Comparison of ENCODE assay signal across 8 mouse cellular contexts in genomic region chr2:102745259-102745906, GRCm38 (mm10).
DNase-seq lines count a peak whose midpoint lies in the region; ATAC-seq lines count a peak whose summit lies in the region.

No protein-coding gene starts in this region.

- no peak overlapping the region for H3K9ac ChIP-seq in heart, embryonic 14.5 days (ENCODE audit: low read length)
- H3K9ac ChIP-seq in kidney, embryonic 16.5 days (replicated peaks; ENCODE audit: low read length): no peak overlapping the region

- peak overlapping the region; percentile 48 for H3K4me2 ChIP-seq in heart, embryonic 14.5 days (ENCODE audit: low read length)
- peak overlapping the region; percentile 39 for H3K4me2 ChIP-seq in kidney, embryonic 16.5 days (replicated peaks; ENCODE audit: low read depth, low read length)

- ATAC-seq in heart, embryonic 14.5 days (ENCODE audit: insufficient number of reproducible peaks, insufficient read depth, low FRiP score, low read depth): peak; percentile 92
- ATAC-seq in kidney, embryonic 16.5 days (ENCODE audit: low FRiP score, low TSS enrichment): peak; percentile 96

- H3K4me1 ChIP-seq in heart, embryonic 14.5 days (ENCODE audit: control insufficient read depth in 2 of 2, insufficient read depth in 2 of 2, low read length in 2 of 2): peaks cover 14 to 18% of the 10 kb centered on the region in 2 experiments
- H3K4me1 ChIP-seq in kidney, embryonic 16.5 days (ENCODE audit: insufficient read depth, low read length): no peaks in the 10 kb centered on the region
- peaks cover 21% of the 10 kb centered on the region for H3K4me1 ChIP-seq in megakaryocyte, embryonic 14.5 days

- H3K27me3 ChIP-seq in heart, embryonic 14.5 days (ENCODE audit: control insufficient read depth, insufficient read depth, low read length): no peaks in the 10 kb centered on the region
- no peaks in the 10 kb centered on the region for H3K27me3 ChIP-seq in kidney, embryonic 16.5 days (ENCODE audit: insufficient read depth, low read length)
- peaks cover 13% of the 10 kb centered on the region for H3K27me3 ChIP-seq in megakaryocyte, embryonic 14.5 days (replicated peaks)

- H3K4me3 ChIP-seq in heart, embryonic 14.5 days (ENCODE audit: control insufficient read depth in 1 of 2, insufficient read depth in 1 of 2, low read depth in 1 of 2, low read length in 2 of 2): no peak overlapping the region
- 0 out of 2 replicates have a peak overlapping the region, but pooled peaks have one; percentile 7 for H3K4me3 ChIP-seq in kidney, embryonic 16.5 days (ENCODE audit: low read length)
- H3K4me3 ChIP-seq in megakaryocyte, embryonic 14.5 days (replicated peaks): peak overlapping the region; percentile 28

- DNase-seq in urinary bladder, postnatal 14 days (ENCODE audit: low spot score): peak; percentile 74
- DNase-seq in urinary bladder, postnatal 10 days (ENCODE audit: low spot score): no peak
- peak; percentile 34 for DNase-seq in embryo, embryonic 11.5 days (ENCODE audit: low read depth, low spot score)
- peak; percentile 41 for DNase-seq in spleen, adult 12 weeks (ENCODE audit: low spot score)
- no peak for DNase-seq in thymus, postnatal 14 days

- 10% methylated on average over 7 of the region's 7 CpGs for WGBS in heart, embryonic 14.5 days
- 24% methylated on average over 7 of the region's 7 CpGs for WGBS in kidney, embryonic 16.5 days

- no peaks in the 10 kb centered on the region for H3K36me3 ChIP-seq in heart, embryonic 14.5 days (ENCODE audit: control insufficient read depth, insufficient read depth, low read length)
- no peaks in the 10 kb centered on the region for H3K36me3 ChIP-seq in kidney, embryonic 16.5 days (ENCODE audit: insufficient read depth, low read length)
- H3K36me3 ChIP-seq in megakaryocyte, embryonic 14.5 days (replicated peaks; ENCODE audit: low read length): no peaks in the 10 kb centered on the region

- H3K9me3 ChIP-seq in heart, embryonic 14.5 days (ENCODE audit: control insufficient read depth, low read length): no peaks in the 10 kb centered on the region
- H3K9me3 ChIP-seq in kidney, embryonic 16.5 days (ENCODE audit: low read length): no peaks in the 10 kb centered on the region
- no peaks in the 10 kb centered on the region for H3K9me3 ChIP-seq in megakaryocyte, embryonic 14.5 days

- peak overlapping the region; percentile 6 to 76 for H3K27ac ChIP-seq in heart, embryonic 14.5 days (replicated peaks in 1 of 2; ENCODE audit: control insufficient read depth in 1 of 2, insufficient read depth in 1 of 2, low read depth in 2 of 2, low read length in 2 of 2)
- peak overlapping the region; percentile 86 for H3K27ac ChIP-seq in kidney, embryonic 16.5 days (ENCODE audit: low read length)

Comparison
In these comparisons a context has a peak if more than half of its experiments do, and no peak if none do; other contexts are left out.
1. DNase-seq: peak in urinary bladder, postnatal 14 days (single experiment), embryo, embryonic 11.5 days (single experiment) and spleen, adult 12 weeks (single experiment); none in urinary bladder, postnatal 10 days (single experiment) and thymus, postnatal 14 days (single experiment).
2. H3K4me3 ChIP-seq: peak in kidney, embryonic 16.5 days (single experiment) and megakaryocyte, embryonic 14.5 days (single experiment); none in heart, embryonic 14.5 days (0 of 2).